Mouse (Mus musculus): ENCODE measurements around the gene Hsf2. TPM values are rescaled to one million over a fixed set of nuclear protein-coding genes. Genes with fewer than 3 reads are reported as not detected.

Hsf2 gene
- total RNA-seq (2021): 10 to 100 TPM; 12.4 to 16.5 TPM
- long read RNA-seq, experiment 1, partial matches to known transcripts: 0 of 4 reads
- long read RNA-seq, experiment 1, other reads (novel, unspliced or antisense): 3 of 4 reads
- long read RNA-seq, experiment 2, transcript Hsf2-201 (12 exons, 2,604 nt): major isoform, 6 of 15 reads
- long read RNA-seq, experiment 2, partial matches to known transcripts: 2 of 15 reads
- long read RNA-seq, experiment 2, other reads (novel, unspliced or antisense): 7 of 15 reads

DNA sequence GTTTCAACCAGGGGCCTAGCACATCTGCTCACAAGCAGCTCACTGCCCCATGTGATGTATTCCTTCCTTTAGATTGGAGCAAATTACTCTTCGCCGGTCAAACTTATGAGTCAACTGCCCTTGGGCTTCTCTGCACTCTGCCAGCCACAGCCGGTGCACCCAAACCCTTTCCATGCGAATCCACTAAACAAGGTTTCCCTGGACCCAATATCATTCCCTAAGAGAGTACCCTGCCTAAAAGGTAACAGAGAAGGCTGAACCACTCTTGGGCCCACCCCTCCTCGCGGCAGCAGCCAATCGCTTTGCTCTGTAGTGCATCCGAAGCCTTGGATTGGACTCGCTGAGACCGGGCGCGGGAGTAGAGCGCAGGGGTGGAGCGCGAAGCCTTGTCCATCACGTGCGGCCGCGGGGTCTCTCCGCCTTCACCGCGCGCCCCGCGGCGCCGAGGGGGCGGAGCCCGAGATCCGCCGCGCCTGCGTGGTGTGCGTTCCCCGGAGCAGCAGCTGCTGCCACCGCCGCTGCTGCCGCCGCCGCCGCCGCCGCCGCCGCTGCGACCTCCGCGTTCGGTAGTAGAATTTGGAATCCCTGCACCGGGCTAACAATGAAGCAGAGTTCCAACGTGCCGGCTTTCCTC is at the start of gene Hsf2:
Gene Hsf2, plus strand, starts transcription at position 478 of the 634 bp plus-strand sequence.
- peak; percentile 90 to 93 for DNase-seq (ENCODE audit: low spot score in 2 of 2)

DNA sequence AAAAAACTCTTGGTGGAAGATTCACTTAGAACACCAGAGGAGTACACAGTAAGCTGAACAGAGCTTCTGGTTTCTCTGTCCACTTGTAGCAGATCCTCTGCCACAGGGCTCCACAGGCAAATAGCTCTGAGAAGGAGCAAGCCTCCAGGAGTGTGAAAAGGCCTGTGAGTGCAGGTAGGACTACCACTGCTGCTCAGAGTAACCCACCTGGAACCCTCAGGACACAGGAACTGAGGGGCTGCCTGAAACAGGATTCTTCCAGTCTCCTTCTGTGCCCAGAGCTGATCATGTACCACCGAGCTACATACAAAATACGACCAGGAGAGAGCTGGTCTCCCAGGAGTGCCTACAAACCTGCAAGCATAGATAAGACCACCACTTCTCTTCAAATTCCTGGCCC is 48.3 kb upstream of the Hsf2 start:
- peak; percentile 4 to 29 for DNase-seq (ENCODE audit: low spot score in 2 of 2)

DNA sequence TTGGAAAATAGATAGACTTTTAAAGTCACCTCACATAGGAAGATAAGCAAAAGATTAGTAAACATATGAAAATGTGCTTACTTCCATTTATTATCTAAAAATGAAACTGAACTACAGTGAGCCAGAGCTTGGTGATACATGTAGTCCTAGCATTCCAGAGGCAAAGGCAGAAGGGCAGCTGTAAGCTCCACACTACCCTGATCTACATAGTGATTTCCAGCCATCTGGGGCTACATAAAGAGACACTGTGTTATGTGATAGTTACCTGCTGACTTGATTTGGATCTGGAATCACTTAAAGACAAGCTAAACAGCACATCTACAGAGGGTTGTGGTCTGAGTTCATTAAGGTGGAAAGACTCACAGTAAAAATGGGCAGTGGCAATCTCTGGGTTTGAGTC is 45.1 kb upstream of the Hsf2 start:
- DNase-seq (ENCODE audit: low spot score in 2 of 2): peak in 1 of 2 experiments; percentile 6

DNA sequence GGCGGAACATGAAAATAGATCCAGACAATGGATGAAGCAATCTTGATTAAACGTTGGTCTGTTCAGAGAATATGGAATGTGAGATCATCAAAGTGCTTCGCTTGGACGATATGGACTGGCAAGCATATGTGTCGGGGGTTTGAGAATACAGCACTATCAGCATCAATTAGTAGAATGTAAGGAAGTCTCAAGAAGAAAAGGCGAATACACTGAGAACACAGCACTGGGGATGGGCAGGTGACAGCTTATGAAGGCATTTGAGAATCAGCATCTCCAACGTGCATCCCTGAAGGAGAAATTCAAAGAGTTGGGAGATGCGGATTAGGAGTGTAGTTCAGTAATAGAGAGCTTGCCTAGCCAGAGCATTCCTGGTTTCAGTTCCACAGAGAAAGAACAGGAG is 41.8 kb upstream of the Hsf2 start:
- peak in 1 of 2 experiments; percentile 5 for DNase-seq (ENCODE audit: low spot score in 2 of 2)

DNA sequence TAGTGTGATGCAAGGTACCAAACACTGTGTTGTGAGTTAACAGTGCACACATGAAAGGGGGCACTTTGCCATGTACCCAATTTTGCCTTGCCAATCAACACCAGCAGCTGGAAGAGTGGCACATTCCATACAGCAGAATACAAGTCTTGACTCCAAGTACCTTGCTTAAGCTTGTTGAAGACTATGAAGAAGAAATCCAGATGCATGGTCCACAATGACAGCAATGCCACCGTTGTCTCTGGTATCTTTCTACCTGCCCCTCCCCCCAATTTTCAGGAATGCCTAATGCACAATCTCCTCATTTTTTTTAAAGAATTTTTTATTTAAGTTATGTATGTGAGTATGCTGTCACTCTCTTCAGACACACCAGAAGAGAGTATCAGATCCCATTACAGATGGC is 40.5 kb upstream of the Hsf2 start:
- DNase-seq (ENCODE audit: low spot score in 2 of 2): no peak

DNA sequence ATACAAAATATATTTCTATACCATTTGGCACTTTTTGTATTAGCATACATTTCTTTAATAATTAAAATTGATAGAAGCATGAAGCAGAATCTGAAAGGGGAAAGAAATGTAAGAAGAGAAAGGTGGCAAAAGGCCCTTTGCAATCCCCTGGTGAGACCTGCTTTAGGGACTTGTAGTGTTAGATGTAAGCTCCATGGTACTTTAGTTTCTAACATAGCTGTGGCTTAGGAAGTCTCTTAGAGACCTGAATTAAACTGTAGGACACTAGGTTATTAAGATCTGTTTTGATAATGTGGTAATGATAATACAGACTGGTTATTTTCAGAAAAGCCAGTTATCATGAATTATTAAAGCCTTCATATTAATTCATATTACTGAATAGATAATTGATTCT is 38.5 kb upstream of the Hsf2 start:
- DNase-seq (ENCODE audit: low spot score in 2 of 2): no peak

DNA sequence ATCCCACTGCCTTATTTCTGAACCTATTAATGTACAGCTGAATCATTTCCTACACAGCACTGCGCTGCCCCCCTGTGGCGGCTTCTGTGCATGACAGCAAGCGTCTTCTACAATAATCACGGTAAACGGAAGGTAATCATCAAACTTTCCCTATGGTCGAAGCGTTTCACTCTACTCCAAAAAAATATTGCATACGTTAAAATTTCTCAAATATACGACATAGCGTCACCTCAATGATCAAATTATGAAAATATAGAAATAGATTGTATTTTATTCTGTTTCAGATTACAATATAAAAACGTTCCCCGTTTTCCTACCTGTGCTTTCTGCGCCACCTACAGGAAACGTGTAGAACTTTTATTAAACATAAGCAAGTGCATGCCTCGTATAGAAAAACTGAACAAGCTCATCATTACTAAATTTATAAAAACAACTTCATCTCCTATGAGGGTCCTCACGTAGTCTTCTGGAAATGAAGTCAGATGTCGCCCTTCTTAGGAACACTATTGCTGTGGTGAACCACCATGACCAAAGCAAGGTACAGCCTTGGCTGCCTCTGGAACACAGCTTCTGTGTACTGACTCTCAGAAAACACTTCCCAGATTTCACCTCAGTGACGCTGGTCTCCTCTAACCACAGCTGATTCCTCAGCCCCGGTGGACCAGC is 38.0 kb upstream of the Hsf2 start:
- peak; percentile 78 for DNase-seq (ENCODE audit: low spot score in 2 of 2)

DNA sequence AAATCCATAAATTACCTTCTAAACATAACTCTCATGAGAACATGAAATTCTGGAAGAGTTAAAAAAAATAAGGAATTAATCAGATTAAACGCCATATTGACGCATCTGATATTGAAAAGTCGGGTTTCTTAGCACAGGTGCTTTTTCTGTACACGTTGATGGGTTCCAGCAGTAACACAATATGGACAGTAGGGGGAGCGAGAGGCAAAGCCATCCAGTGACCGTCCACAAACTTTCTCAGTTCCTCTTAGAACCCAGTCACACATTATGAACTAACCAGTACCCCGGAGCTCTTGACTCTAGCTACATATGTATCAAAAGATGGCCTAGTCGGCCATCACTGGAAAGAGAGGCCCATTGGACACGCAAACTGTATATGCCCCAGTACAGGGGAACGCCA is 22.9 kb upstream of the Hsf2 start:
- DNase-seq (ENCODE audit: low spot score in 2 of 2): peak in 1 of 2 experiments; percentile 32

DNA sequence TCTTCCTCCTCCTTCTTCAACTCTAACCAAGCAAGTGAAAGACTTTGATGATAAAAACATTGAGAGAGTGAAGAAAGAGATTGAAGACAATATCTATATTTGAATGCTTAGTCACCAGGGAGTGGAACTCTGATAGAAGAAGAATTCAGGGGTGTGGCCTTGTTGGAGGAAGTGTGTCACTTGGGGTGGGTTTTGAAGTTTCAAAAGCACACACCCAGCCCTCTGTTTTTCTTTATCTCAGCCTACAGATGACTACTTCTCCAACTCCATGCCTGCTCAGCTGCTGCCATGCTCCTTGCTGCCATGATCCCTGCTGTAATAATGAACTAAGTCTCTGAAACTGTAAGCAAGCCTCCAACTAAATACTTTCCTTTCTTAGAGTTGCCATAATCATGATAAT is 20.4 kb upstream of the Hsf2 start:
- DNase-seq (ENCODE audit: low spot score in 2 of 2): no peak

DNA sequence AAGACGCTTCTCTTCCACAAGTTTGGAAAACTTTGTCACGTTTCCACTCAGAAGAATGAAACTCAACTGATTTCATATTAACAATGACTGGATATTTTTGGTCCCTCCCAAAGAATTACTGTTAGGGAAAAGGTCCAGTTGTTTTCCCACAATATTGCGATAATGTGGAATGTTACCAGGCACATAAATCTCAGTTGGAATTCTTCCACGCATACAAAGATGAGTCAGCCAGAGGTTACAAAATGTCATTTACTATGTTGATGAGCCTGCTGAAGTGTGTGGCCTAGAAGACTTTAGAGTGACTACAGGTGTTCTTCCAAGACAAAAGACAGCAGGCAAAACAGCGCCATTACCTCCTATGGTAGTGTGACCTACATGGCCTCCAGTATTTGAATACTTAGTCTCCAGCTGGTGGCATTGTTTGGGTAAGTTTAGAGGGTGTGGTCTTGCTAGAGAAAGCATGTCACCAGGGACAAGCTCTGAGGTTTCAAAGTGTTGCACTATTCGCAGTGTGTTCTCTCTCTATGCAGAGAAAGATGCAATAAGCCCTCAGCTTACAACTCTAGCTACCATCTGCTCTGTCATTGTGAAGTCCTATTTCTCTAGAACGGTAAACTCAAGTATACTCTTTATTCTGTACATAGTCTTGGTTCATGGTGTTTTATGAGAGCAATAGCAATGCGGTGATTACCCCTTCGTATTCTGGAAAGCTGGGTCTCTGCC is 8.9 kb upstream of the Hsf2 start:
- no peak for DNase-seq (ENCODE audit: low spot score in 2 of 2)

DNA sequence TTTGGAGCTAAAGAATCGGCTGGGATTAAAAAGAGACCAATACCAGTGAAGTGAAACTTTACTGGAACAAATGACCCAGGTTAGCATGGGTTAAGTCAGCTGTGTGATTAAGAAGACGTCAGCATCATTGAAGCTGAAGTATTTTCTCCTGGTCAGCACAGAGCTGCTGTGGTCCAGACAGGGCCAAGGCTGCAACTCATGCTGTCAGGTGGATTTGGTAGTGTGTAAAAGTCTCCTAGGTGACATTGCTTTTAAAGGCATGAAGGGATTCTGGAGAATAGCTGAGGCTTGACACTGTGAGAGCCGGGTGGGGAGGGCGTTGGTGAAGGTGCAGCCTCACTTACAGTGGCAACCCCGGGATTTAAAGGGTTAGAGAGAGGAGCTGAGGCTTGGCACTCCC is 4.5 kb upstream of the Hsf2 start:
- no peak for DNase-seq (ENCODE audit: low spot score in 2 of 2)

DNA sequence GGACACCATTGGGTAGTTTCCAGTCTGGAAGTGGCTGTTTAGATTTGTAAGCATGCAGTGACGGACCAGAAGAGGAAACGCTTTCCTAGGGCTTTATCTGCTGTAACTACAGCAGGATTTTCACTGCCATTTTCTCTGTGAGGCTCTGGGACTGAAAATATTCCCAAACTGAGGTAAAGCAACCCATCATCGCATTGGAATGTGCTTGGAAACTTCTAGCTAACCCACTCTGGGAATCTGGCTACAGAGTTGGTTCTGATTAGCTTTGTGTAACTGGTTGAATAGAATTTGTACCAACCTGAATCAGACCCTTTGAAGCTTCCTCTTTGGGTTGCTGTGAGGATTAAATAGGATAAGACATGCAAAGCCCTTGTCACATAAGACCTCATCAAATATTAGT is 1.4 kb upstream of the Hsf2 start:
- DNase-seq (ENCODE audit: low spot score in 2 of 2): no peak

DNA sequence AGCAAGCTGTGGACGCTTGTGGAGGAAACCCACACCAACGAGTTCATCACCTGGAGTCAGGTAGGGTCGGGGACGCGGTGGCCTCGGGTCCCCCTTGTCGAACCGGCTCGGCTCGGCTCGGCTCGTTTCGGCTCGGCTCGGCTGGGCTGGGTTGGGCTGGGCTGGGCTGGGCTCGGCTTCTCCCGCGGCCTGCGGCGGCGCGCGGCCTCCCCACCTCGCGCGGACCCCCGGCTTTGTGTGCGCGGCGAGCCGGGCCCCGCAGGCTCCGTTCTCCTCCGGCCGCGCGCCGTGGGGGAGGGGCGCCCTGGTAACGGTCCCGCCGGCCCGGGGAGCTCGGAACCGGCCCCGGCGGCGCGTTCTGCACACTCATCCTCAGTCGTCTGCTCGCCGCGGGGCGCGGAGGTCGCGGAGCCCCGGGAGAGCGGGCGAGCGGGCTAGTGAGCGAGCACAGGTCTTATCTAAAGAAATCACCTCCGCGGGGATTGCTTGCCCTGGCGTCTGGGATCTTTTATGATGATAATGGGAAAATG is 422 bp downstream of the Hsf2 start:
- peak in 1 of 2 experiments; percentile 68 for DNase-seq (ENCODE audit: low spot score in 2 of 2)

DNA sequence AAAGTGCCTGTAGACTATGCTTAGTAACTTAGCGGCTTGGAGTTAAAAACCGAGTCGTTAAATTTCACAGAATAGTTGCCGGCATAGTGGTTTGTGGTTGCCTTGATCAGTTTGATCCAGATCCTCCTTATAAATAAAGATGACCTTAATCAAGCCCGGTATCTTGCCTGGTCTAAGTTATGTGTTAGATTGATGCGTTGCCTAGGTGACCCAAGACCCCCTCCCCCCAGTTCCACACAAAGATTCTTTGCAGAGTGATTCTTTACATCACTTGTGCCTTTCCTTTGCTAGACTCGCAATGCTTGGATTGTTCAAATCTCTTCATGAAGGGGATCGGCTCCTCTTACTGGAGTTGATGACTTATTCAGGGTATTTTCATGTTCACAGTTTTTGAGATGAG is 1.0 kb downstream of the Hsf2 start:
- no peak for DNase-seq (ENCODE audit: low spot score in 2 of 2)

DNA sequence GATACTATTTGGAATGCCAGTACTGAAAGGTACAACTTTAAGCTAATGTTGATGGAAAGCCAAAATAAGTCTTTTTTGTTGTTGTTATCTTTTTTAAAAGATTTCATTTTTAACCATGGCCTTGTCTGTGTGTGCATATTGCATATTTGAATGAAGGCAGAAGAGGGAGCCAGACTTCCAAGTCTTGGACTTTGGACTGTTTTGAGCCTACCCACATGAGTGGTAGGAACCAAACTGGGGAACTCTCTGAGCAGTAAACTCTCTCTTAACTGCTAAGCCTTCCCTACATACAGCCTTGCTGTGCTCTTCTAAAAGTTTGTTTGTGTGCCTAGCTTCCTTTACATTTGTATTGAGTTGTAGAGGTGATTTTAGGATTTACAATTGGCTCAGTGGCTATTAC is 2.4 kb downstream of the Hsf2 start:
- DNase-seq (ENCODE audit: low spot score in 2 of 2): no peak

DNA sequence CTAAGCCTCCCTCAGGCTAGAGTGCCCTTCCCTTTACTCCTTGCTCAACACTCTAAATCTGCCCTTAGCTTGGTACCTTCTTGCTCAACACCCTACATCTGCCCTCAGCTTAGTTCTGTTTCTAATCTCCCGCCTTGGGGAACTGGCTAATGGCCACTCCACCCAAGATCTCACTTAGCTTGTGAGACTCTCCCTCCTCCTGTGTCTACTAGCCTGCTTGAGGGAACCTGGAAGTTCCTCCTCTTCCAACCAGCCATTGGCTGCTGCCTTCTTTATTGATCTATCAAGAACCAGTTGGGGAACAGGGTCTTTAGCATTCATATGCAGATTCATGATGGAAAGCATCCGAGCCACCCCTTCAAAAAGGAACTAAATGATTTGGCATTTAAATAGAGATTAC is 5.9 kb downstream of the Hsf2 start:
- no peak for DNase-seq (ENCODE audit: low spot score in 2 of 2)

DNA sequence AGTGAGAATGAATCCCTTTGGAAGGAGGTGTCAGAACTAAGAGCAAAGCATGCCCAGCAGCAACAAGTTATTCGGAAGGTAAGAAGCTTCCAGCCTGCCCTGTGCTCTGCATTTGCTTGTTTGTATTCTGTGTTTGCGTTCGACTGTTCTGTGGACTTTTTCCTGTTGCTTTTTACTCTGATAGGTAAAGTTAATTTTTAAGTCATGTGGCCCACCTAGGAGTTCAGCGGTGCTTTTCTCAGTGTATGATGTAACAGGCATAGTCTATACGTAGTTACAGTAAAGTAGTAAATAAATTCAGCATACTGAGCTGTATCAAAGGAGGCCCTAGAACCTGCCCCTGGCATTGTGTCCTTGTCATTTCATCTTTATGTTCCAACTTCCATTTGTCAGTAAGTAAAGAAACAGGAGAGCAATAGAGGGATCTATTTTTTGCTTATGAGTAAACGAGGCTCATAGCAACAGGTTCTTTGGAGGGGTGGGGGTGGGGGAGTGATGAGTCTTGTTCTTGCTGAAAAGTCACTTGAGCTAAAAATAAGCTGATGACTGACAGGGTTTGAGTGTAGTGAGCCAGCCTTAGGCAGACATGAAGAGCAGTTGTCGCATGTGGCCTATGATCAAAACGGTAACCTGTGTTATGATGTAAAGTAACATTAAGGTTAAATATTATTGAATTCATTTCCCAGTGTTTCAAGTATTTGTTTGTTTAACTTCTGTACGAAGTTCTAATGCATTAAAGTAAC is 13.4 kb downstream of the Hsf2 start:
- DNase-seq (ENCODE audit: low spot score in 2 of 2): no peak

DNA sequence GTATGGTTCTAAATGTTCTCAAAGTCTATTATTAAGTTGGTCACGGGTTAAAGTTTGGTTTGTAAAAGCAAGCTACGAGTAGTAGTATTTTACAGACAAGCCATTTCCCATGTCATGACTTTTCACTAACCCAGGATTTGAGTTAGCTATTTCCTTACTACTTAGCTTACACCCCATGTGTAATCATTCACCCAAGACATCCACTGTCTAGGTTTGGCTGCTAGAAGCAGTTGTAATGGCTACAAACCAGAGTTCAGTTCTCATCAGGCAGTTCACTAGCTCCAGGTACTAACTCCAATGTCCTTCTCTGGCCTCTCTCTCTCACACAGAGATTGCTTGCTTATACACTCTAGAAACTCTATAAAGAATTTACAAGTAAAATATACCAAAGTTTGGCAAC is 28.4 kb downstream of the Hsf2 start:
- DNase-seq (ENCODE audit: low spot score in 2 of 2): no peak

DNA sequence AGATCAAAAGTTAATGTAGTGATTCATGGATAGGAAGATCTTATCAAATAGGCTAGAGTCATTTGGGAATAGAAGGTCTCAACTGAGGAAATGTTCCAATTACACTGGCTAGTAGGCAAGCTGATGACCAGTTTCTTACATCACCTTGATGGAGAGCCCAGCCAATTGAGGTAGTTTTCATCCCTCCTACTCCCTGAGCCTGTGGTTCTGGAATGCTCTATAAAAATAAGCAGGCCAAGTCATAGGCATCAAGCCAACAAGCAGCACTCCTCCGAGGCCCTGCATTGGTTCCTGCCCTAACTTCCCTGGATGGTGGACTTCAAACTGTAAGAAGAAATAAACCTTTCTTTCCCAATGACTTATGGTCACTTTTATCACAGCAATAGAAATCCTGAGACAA is 29.1 kb downstream of the Hsf2 start:
- no peak for DNase-seq (ENCODE audit: low spot score in 2 of 2)

DNA sequence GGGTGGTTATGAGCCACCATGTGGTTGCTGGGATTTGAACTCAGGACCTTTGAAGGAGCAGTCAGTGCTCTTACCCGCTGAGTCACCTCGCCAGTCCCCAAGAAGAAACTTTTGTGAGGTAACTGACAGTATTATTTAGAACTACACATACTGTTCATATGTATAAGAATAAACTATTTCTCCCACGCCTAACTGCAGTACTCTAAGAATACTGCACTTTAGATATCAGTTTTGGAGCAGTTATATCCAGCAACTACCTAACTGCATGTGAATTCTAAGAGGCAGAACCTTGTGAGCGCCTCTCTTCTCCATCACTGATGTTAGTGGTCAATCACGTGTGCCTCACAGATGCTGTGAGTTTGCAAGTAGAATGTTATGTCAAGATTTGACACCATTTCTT is 40.3 kb downstream of the Hsf2 start:
- DNase-seq (ENCODE audit: low spot score in 2 of 2): no peak

DNA sequence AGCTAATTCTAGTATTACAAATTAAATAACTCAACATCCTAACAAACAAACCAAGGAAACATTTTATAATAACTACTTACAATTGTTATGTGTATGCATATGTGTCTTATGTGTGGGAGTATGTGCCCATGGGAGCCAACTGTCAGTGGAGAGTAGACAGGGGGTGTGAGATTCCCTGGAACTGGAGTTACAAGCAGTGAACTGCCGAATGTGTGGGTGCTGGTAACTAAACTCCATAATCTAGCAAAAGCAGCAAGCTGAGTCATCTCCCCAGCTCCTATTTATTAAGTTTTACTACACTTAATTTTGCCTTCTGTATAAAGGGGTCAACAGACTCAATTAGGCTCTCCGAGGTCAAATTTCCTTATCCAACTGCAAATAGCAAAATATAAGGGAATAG is 44.9 kb downstream of the Hsf2 start:
- DNase-seq (ENCODE audit: low spot score in 2 of 2): no peak
